Mouse (Mus musculus): ENCODE measurements at regions not wholly inside any gene's neighbourhood (a gene's known extent, or its start where the extent isn't known, plus 50 kb on each side); places are given as distances from the start of the nearest gene placed in this dataset.

- TF ChIP-seq POLR2A (IDR thresholded peaks at IDR 0.05; ENCODE audit: extremely low read depth, insufficient read depth, low read length) = no peak
- TF ChIP-seq CTCF (IDR thresholded peaks at IDR 0.05; ENCODE audit: extremely low read depth, insufficient read depth, low read length) = no peak
These were observed 68.2 kb upstream of the Lrpprc start for GRCm38 (mm10) chr17:84858830-84859229.
